Mouse (Mus musculus) testis, postnatal 14 days (tissue): Measurements from ENCODE around the gene Mosmo.

Experiments
- DNase-seq: peaks from one replicate; pipeline ENCODE4 v3.0.0; 2021; ENCODE audit warnings: low spot score

The Mosmo gene

DNA sequence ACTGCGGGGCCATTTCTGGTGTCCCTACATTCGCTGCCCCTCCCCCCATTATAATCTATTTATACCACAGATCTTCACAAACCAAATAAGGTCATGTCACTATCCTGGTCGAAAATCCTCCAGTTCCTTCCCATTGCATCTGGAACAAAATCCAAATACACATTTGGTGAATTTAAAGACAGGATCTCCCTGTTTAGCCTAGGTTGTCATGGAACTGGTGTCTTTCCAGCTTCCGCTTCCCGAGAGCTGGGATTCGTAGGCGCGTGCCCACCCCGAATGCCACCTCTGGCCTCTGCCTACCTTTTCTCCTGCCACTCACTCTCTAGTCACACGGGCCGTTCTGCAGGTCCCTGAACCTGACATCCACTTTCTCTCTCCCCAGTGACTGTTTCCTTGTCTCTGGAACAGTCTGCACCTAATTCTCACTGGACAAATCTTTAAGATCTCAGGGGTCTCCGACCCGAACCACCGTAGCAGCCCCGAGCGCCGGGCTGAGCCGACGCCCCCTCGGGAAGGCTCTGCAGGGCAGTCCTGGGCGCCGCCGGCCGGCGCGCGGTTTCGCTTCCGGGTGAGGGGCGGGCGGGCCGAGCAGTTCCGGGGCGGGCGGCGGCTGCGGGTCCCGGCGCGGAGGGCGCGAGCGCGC, at the start of gene Mosmo:
Mosmo (plus strand) TSS at position 618 of the 643 bp plus-strand sequence.
- peak; percentile 78 for DNase-seq

DNA sequence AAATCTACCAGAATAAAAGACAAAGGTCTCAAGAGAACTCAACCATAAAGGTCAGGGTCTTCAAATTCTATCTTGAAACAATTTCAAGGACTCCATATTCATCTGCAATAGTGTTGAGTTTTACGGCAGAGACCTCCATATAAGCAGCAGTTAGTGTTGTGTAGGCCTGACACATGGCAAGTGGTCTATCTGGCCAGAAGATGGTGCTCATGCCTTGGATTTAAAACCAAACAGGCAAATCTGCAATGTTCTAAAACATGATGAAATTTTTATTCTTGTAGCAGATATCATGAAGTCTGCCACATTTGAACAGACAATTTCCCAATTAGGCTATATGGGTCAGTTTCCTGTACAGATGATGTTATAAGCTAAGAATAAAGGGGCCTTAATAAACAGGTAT, 44.9 kb upstream of the Mosmo start:
- no peak for DNase-seq

DNA sequence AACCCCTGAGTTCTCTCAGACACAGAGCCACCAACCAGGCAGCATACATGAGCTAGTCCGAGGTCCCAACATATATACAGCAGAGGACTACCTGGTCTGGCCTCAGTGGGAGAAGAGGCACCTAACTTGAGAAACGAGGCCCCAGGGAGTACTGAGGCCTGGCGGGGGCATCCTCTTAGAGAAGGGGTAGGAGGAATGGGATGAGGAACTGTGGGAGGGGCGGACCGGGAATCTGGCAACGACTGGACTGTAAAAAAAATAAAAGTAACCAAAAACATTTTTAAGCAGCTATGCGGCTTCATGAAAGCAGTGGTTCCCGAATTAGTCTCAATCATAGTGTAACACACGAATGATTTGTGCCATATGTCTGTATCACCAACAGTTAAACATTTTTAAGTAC, 43.1 kb upstream of the Mosmo start:
- no peak for DNase-seq

DNA sequence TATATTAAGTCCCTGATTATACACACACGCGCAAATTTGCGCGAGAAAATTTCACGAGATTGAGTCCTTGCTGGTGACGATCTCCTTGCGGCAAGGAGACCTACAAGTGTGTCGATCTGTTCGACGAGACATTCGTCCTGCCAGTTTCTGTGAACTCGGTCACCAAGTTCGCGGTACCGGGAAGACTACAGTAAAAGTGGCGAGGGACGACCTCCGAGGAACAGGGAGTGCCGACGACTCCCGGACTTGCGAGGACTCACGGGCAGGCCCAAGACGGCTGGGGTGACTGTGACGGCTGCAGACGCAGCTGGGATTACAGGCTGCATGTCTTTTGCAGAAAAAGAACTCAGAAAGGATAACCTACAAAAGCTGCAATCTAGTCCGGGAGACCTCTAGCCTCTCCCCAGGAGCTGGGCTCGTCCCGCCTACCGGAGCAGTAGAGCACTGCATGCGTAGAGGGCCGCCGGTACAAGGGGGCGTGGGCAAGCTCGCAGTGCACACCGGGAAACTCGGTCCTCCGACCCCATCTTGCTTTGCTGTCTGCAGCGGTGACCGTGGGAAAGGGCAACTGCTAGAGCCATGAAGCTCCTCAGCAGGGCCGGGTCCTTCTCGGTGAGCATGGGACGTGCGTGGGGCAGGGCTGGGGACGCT, 42.6 kb upstream of the Mosmo start, which contains the start of gene Uqcrc2:
Uqcrc2 (plus strand) TSS at position 466 of the 651 bp plus-strand sequence.
- DNase-seq: peak; percentile 90

DNA sequence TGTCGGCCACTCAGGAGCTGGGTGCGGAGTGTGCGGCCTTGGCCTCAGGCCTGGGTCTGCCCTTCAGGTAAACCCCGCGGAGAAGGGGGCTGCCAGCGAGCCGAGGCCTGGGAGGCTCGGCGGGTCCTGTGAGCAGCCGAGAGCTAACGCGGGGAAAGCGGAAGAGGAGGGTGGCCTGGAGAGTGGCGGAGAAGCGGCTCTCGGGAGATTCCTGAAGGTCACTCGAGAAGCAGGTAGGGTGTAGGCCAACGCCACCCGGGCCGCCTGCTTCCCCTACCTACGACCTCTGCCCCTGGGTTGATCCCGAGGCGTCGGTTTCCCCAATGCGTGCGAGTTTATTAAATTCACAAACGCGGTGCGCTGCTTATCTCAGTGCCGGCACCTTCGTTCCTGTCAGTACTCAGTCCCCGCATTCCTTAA, 42.0 kb upstream of the Mosmo start:
- DNase-seq: no peak

DNA sequence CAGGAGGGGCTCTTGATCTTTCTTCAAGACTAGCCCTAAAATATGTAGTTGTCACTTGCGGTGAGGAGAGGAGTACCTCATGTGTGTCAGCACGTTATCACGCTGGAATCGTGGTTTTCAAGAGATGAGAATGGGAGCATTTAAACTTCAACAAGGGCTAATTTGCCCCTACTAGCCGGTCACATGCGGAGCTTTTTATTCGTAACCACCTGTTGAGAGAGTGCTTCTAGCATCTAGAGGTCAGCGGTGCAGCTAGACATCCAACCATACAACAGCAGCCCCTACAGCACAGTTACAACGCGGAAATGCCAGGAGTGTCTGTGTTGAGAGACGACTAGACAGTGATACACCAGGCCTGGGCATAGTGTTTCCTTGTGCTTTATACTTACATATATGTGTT, 41.6 kb upstream of the Mosmo start:
- DNase-seq: no peak

DNA sequence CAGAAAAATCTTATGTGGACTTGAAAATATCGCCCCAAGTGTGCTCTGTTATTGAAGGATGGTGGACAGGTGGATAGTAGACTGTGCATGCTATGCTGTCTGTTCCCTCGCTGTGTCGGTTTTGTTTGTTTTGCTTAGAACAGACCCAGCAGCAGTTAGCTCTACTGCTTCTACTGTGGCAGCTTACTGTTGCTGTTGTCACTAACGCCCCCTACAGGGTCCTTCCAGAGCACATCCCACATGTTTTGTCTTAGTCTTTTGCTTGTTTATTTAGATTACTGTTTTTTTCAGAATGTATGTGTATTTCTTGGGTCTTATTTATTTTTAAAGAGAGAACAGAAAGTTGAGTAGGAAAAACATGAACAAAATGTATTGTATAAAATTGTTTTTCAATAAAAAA, 34.2 kb upstream of the Mosmo start:
- DNase-seq: no peak

DNA sequence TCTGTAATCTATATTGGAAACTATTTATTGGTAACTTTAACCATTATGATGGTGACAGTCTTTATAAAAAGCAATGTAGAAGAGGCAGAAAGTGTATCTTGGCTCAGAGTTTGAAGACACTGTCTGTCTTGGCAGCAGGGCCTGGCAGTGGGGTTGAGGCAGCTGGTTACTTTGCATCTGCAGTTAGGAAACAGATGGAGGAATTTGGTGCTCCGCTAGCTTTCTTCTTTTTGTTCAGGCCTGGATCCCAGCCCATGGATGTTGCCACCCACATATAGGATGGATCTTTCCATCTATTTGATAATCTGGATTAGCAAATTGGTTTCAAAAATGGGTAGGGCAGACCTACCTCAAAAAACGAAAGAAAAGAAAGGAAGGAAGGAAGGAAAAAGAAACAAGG, 29.6 kb upstream of the Mosmo start:
- no peak for DNase-seq

DNA sequence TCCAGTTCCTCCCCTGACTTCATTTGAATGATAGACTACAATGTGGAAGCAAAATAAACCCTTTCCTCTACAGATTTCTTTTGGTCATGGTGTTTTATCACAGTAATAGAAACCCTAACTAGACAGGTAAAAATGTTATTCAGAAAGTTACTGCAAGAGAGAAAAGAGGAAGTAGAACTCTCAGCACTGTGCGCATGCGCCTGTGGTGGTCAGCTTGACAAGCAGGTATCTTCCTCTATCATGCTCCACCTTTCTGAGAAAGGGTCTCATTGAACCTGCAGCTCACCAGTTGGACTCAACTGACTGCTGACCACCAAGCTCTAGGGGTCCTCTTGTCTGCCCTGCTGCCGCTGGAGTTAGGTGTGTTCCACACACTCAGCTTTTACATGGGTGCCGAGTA, 15.3 kb upstream of the Mosmo start:
- no peak for DNase-seq

DNA sequence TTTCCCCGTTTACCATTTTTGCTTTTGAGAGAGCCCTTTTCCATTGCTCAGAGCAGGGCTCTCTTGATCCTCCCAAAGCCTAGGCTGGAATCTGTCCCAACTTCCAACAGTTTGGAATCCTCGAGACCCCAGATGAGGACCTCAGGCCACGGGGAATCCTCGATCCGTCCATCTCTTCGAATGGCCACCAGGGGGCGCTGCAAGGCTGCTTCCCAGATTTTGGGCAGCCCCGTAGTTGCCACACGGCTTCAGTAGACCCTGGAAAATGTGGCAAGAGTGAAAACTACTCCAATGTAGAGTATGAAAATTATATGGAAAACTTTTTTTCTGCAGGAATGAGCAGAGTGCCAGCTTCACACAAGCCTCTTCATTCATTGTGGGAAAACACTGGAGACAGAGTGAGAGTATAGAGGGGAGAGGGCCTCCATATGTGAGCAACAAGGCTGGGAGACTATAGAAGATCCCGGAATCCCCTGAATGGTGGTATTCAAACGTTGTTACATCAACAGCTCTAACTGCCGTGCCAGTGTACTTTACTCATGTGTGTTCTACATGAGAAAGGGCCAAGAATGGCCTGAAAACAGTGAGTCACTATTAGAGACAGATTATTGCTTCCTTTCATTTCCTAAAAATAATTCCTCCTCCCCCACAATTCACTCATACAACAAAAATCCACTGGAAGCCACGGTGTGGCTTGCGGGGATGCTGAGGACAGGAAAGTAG, 7.1 kb upstream of the Mosmo start, which contains the start of gene Pdzd9:
Pdzd9 (minus strand) TSS at position 191 of the 723 bp plus-strand sequence.
- DNase-seq: peak; percentile 74

DNA sequence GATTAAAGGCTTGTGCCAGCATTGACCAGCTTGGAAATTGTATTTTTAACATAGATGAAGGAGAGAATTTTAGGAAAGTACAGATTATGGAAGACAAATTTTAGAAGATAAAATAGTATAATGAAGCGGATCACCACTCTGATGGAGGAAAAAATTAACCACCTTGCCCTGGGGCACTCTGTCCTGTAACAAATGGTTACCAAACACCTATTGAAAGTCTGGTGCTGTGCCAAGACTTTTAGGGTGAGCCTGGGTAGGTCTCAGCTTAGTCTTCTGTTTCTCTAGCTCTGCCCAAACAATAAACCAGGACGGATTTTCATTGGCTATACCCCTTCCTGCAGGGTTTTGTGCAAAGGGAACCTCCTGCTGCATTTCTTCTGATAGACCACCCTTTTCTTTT, 6.1 kb upstream of the Mosmo start:
- no peak for DNase-seq

DNA sequence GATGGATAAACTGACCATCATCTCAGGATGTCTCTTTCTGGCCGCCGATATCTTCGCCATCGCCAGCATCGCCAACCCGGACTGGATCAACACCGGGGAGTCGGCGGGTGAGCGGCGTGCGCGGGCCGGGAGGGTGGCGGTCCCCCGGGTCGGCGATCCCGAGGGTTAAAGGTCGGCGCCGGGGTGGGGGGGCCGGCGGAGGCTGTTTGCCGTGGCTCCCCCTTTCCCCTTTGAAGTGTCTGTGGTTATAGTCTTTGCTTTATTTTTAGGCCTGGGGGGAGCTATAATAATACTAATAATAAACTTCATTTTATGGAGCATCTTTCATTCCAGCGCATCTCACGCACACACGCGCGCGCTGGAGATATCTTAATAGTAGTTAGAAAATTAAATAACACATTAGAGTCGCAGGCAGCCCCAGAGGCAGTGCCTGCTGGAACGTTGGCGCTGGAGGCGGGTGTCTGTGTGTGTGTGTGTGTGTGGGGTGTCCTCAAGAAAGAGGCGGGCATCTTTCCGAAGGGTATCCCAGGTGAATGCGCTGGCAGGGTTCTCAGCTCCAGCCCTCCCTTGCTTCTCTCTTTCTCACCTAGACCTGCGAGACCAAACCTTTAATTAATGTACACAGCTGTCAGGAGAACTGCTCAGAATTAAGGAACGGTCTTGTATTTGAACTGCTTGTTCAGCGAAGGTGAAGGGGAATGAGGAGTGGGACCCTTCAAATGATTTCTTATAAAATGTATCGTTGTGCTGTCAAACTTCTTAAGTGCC, 530 bp downstream of the Mosmo start:
- peak; percentile 56 for DNase-seq

DNA sequence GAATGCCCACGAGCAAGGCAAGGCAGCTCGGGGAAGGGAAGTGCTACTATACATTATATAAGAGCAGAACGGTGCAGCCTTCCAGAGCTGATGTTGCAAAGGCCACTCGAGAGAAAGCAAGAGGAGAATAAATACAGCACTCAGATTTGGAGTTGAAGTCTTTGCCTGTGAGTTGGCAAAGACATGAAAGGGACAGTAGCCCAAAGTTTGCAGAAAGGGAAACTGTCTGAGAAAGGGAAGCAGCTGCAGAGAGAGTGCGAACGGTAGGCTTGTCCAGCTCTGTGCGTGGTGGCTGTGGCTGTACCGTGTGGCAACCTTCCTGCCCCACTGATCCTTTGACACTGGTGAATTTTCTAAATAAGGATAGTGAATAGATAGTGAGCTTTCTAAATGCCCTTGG, 1.6 kb downstream of the Mosmo start:
- no peak for DNase-seq

DNA sequence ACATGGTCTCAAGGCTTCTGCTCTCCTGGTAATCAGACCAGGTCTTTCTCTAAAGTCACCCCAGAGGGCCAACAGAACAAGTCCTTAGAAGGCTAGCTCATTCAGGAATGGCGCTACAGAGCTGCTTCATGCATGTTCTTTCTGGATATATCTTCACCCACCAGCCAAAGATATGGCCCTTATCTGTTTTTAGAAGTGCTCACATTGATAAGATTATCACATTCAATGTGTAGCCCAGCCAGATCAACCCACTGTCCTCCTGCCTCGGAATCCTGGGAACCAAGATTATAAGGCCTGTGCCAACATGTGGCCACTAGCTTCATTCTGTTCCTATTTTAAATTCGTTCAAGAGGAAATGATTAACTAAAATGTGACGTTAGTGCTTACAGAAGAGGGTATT, 4.6 kb downstream of the Mosmo start:
- no peak for DNase-seq

DNA sequence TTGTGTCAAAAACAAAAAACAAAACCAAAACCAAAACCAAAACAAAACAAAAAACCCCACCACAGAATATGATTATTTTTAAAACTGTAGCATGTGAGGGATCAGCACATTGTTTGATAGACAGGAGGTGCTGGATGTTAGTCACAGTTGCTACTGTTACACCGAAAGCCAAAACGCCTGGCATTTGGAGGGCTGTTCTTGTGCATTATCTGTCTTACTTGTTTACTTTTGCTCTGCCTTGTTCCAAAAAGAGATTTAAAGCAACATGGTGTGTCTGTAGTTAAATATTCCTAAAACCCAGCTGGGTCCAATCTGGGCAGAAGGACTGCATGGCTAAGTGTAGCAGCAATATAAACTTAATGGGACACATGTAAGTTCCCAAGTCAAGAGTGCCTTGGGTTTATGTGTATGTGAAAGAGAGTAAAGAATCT, 7.3 kb downstream of the Mosmo start:
- no peak for DNase-seq

DNA sequence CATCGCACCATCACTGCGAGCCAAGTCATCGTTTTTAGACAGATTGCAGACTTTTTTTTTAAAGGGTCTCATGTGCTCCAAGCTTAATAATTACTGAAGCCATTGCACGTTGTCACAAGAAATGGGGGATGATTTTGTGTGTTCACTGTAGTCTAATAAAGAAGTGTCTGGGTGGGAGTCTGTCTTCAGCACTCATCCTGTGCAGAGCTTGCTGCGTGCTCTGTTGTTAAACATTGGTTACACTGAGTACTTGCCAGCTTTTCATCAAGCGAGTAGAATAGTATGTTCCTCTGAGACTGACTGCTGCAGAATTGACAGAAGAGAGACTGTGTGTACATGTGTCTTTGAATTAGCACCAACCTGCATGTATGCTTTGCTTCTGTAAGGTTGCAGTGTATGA, 7.8 kb downstream of the Mosmo start:
- no peak for DNase-seq

DNA sequence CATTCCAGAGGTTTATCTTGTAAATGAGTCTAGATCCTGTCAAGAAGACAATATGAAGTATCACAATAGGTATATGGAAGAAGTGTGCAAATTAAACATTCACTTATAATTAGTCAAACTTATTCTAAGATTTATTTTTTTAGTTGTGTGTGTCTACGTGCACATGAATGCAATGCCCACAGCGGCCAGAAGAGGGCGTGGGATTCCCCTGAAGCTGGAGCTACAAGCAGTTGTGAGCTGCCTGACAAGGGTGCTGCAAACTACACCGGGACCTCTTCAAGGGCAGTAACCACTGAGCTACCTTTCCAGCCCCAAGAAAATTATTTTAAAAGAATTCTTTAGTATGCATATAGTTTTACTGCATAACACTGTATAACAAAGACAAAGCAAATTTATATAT, 13.2 kb downstream of the Mosmo start:
- DNase-seq: no peak

DNA sequence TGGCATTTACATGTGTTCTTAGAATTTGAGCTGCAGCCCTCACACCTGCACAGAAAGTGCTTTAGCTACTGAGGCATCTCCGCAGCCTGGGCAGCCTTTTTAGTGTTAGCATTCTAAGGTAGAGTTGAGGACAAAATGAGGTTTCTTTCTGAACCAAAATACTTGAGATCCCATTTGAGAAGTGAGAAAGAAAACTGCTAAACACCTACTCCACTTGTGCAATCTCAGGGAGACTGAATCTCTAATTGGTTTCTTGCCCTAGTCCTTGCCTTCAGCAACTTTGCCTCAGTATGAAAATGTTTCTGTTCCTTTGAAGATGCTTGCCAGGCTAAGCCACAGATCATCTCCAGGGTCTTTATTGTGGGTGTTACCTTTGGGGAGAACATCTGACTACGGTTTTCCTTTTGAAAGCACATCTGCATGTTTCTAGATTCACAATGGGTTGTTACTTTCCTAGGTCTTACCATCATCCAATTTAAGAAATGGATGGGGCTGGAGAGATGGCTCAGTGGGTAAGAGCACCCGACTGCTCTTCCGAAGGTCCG, 16.5 kb downstream of the Mosmo start:
- no peak for DNase-seq

DNA sequence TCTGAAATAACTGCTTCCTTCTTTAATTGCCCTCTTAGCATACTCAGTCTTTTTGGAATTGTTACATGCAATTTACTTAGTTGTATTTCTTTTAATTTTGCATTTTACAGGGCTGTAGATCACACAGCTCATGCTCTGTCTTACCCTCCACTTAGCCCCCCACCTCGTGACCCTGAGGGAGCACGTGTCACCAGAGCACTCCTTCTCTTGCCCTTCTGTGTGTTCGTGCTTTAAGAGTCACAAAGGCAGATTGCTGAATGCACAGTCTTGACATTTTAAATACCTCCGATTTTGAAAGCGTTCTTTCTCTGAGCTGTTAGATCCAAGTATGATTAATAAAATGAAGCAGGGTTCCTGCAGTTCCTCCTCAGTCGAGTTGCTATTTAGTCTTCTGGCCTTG, 17.8 kb downstream of the Mosmo start:
- no peak for DNase-seq

DNA sequence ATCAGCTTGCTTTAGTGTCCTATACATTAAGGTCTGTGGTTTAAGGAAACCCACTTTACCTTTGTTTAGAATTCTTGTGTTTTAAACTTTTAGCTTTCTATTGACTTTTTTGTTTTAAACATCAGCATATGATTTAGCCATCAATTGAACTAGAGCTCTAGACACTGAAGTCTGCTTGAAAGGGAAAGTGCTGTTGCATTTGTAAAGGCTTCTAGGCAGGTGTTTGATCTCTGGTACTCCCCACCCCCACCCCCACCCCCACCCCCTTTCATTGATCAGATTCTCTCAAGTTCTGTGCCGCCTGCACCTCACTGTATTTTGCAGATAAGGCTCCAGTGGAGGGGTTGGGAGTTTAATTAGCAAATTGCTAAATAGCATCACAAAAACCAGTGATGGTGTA, 18.2 kb downstream of the Mosmo start:
- DNase-seq: no peak

DNA sequence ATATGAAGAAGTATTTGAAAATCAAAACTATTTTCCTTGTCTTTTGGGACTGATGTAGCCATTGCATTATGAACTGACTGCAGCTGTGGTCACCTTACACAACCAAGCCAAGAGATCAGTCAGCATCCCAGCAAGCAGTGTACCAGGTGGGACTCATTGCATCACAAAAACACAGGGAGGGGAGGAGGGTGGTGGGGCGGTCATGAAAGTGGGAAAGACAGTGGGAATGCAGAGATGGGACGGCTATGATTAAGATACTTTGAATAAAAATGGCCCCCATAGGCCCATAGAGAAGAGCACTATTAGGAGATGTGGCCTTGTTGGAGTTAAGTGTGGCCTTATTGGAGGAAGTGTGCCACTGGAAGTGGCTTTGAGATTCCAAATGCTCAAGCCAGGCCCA, 18.9 kb downstream of the Mosmo start:
- DNase-seq: no peak

DNA sequence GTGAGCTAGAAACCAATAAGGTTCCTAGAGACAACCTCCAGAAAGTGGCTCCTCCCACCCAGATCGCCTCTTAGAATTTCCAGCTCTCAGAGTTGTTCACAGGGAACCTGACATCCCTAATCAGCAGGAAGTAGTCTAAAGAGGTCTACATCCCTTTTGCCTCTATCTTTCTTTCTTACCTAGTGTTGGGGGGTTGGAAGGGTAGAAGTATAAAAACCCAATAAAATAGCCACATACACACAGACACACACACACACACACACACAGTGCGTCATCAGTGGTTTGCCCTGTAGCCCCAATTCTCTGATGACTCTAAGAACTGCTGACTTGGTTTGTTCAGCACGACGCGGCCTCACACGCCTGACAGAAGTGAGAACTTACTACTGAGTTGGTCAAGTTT, 22.2 kb downstream of the Mosmo start:
- no peak for DNase-seq
